Mouse (Mus musculus) lung, adult 18-20 months (tissue): ENCODE results near the gene B4galnt3.
"Not testable (repeated sequence)": the region's sequence is repeated elsewhere in the genome, so short reads cannot be mapped to it uniquely, and the experiment has no call there.

Source experiments
- DNase-seq, 2 experiments: peaks; one replicate each; pipeline ENCODE4 v3.0.0; 2022; ENCODE audit warnings: mixed read lengths in 2 of 2

B4galnt3 gene

GRCm38 (mm10) chr6:120294056-120294784 is at the start of gene B4galnt3, which contains the start of gene D330020A13Rik:
Gene B4galnt3 (minus strand): TSS chr6:120294559.
Gene D330020A13Rik (plus strand): TSS chr6:120294364.
- peak; percentile 6 to 13 for DNase-seq

- no peak for DNase-seq
Measured at GRCm38 (mm10) chr6:120343992-120344391, 49.6 kb upstream of the B4galnt3 start.

GRCm38 (mm10) chr6:120332351-120332750 is 38.0 kb upstream of the B4galnt3 start:
- no peak for DNase-seq

DNA sequence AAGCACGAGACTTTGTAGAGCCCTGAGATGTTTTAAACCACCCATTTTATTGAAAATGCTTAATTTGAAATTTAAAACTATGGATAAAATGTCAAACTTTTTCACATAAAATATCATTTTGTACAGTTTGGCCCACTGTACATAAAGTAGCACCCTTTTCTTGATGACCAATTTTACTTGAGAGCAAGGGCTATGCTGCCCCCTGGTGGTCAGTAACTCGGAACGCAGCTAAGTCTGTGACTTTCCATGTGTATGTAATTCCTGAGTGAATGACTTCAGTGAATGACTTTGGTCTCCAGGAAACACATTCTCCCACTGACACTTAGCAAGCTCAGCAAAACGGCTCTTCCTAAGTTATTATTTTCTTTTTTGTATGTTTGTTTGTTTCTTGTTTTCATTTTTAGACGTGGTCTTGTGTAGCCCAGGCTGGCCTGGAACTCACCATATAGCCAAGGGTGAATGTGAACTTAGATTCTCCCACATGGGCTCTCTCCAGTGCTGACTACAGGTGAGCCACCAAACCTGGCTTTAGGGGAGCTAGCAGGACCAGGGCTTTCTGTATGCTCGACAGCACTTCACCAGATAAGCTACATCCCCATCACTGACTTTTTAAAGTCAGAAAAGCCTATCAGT is 30.1 kb upstream of the B4galnt3 start:
- peak; percentile 37 to 59 for DNase-seq

- no peak for DNase-seq
Measured at GRCm38 (mm10) chr6:120320369-120320768, 26.0 kb upstream of the B4galnt3 start.

- DNase-seq, result peak in 1 of 2 experiments; percentile 14
Measured at GRCm38 (mm10) chr6:120319129-120319528, 24.8 kb upstream of the B4galnt3 start.

- no peak for DNase-seq
Measured at GRCm38 (mm10) chr6:120318303-120318940, 24.1 kb upstream of the B4galnt3 start.

GRCm38 (mm10) chr6:120312443-120312842 is 18.1 kb upstream of the B4galnt3 start:
- no peak for DNase-seq

DNA sequence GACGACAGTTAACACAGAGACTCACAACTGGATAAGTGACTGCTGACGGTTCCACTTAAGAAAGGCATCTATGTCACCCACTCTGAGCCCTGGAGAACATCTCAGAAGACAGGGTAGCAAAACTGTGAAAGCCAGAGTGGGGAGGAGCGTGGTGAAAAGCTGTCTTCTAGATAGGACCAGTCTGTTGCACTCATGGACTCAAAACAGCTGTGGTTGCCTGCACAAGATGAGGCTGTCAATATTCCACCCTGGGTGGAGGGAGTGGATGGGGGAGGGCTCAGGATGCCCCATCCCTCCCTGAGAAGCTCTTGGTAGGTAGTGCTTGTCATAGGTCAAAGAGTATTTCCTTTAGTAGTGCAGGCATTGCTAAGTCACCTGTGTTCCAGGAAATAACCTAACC is 15.4 kb upstream of the B4galnt3 start:
- DNase-seq, result no peak

DNA sequence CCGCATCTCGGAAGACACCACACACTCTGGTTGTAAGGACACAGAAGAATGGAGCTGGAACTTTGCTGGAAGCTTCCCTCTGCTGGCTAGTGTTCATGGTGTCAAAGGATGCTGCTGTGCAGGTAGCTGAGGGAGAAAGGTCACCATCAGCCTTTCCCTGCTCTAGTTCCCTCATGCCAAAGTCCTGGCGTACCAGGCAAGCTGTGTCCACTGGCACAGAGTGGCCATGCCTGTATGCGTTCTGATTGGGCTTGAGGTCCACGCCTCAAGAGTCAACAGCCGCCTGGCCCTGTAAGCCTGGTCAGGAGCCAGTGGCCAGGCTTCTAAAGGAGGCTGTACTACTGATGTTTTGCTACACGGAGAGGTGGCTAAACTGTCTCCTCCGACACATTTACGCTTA is 15.0 kb upstream of the B4galnt3 start:
- DNase-seq, result no peak

DNA sequence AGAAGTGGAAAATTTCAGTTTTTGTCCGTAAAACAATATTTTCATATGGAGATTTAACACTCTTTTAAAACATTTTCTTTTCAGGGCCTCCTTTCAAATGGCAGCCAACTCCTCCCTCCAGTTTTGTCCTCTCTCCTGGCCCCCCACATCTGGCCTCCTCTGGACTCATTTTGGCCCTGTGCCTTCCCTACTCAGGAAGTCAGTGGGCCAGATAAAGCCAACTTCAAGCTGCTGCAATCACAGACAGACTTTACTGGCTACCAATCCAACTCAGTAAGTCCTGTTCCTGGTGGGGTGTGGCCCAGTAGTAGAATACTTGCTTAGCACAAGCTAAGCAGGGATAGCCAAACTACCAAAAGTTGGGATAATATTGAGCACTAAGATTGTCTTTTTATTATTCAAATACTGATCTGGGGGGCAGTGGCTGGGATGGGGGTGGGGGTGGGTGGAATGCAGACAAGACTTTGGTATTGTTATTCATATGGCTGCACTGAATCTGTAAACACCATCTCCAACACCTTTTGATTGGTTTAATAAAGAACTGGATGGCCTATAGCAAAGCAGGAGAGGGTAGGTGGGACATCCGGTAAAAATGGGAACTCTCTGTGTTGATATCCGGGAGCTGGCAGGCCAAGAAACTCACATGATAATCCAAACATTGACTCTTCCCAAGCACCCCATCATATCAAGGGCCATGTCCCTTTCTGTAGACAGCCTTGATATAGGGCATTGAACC is 12.7 kb upstream of the B4galnt3 start:
- no peak for DNase-seq

DNA sequence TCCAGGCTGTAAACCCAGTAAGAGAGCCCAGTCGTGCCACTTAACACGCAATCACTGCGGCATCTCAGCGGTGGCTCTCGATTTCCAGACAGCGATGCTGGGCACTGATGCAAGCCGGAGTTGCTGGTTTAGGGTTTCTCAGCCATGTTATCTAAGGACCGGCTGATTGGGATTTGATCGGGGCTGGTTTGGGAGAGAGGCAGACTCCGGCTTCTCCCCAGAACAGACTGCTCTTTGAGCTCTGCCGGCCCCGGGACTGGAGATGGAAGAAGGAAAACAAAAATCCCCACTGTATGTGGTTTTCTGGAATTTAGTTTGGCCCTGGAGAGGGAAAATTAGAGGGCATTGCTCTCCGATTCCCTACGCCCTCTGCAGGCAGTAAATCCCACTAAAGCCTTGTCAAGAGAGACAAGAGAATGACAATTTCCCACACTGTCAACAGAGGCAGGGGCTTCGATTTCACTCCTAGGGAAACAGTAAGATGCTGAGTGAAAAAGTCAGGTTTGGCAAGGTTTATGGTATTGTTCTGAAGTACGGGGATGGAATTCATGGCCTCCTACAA is 8.5 kb upstream of the B4galnt3 start:
- DNase-seq, result no peak

DNA sequence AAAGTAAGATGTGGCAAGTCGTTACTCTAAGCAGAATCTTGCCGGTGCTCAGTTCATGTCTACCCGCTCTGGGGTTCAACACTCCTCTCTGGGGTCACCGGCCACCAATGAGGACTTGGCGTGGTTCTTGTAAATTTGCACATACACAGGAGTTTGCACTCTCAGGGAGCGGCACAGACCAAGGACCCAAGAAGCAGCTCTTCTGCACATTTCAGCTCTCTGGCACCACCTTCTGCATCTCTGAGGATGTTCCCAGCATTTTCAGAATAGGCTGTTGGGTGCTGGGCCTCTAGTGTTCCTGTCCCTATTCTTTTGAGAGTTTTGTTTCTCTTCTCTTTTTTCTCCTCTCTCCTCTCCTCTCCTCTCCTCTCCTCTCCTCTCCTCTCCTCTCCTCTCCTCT is 6.8 kb upstream of the B4galnt3 start:
- peak in 1 of 2 experiments; percentile 17 for DNase-seq

GRCm38 (mm10) chr6:120296589-120296988 is 2.2 kb upstream of the B4galnt3 start:
- DNase-seq, result not testable (repeated sequence)

- DNase-seq, result peak; percentile 76 to 77
Measured at GRCm38 (mm10) chr6:120294785-120295133, 400 bp upstream of the B4galnt3 start.

DNA sequence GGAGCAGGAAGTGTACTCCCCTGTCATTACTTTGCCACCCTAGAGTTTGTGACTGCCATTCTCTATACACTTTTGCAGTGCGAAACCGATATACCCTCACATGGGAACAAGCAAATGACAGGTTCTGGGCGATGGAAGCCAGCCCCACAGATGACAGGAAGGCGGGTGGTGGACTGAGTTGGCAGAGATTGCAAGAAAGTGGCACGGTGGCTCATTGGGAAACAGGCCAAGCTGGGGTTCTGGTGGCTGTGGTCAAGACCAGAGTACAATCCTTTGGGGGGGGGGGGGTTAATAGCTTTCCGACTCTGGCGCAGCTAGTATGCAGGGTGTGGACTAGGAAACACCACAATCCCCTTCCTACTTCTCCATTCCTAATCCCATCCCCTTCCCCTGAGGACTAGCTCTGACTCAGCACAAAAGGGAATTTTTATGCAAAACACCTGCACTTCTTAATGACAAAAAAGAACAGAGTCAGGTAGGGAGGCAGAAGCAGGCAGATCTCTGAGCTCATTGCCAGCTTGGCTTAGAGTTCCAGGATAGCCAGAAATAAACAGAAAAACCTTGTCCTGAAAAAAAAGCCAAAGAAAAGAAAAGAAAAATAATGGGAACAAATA is 2.9 kb downstream of the B4galnt3 start:
- no peak for DNase-seq

GRCm38 (mm10) chr6:120289430-120289829 is 4.9 kb downstream of the B4galnt3 start:
- DNase-seq, result no peak

DNA sequence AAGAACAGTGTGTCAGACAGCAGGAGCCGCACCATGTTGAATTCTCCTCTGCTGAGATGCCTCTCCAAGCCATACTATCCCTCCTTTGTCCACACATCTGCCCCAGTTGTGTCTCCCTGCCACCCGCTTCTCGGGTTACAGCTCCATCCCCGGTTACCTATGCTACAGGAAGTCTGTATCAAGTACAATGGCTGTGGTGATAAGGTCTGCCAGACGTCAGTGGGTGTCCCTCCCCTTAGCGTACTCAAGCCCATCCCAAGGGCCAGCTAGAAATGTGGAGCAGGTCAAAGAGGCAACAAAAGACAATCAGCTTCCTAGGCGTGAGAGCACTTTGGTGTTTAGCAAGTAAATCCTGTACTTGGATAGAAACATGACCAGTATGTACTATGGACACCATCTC is 5.8 kb downstream of the B4galnt3 start:
- no peak for DNase-seq

- DNase-seq, result no peak
Measured at GRCm38 (mm10) chr6:120287279-120287678, 7.1 kb downstream of the B4galnt3 start.

DNA sequence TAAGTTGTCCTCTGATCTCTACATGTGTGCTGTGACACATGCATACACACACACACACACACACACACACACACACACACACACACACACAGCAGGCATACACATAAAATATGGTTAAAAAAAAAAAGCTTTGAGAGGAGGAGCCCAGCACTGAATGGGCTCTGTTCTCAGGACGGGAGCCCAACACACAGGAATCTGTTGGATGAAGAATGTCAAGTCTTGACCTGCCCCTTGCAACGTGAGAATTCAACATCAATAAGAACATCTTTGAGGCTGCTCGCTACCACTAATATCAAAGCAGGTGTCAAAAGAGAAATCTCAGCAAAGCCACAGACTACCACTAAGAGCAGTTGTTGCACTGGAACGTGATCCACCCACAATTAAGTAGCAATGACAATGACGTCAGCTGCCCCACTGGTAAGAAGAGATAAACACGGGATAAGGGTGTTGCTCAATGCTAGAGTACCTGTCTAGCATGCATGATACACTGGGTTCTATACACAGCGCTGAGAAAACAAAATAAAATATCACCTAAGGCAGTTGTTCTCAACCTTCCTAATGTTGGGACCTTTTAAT is 17.4 kb downstream of the B4galnt3 start:
- DNase-seq, result no peak

- DNase-seq, result no peak
Measured at GRCm38 (mm10) chr6:120275301-120275700, 19.1 kb downstream of the B4galnt3 start.

DNA sequence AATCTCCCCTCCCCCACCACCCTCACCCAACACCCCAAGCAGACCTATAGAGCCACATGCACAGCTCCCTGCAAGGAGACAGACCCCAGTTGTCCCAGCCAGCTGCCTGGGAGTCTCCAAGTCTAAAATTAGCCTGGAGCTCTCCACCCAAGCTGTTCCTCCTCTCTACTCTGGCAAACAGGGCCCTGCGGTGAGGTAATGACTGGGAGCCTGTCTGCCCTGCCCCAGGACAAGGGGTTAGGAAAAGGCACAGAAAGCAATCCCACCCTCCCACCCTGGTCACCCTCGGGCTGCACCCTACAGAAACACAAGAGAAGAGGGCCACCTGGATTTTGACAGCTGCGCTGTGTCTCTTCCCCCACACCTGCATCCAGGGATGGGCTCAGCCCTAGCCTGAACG is 19.5 kb downstream of the B4galnt3 start:
- DNase-seq, result no peak
